ENCODE assay signal across 13 mouse cellular contexts in genomic region chr11:94997596-94997995, GRCm38 (mm10). TPM values are rescaled to one million over a fixed set of nuclear protein-coding genes. Genes with fewer than 3 reads are reported as not detected.
DNase-seq lines count a peak whose midpoint lies in the region; ATAC-seq lines count a peak whose summit lies in the region.
"Had no signal": no experiment of that assay in that cellular context is flagged by ENCODE, and none has a peak within 500 bp of the region (broad histone marks: within the 10 kb centered on the region; RNA-seq: fewer than 3 reads in every experiment).

No protein-coding gene starts in this region.

- DNase-seq in forebrain, embryonic 10.5 days (ENCODE audit: extremely low spot score, low spot score): no peak
- DNase-seq in midbrain, embryonic 11.5 days (ENCODE audit: low spot score, missing footprints): peak; percentile 60
- peak; percentile 70 for DNase-seq in large intestine, adult 2 months (ENCODE audit: low read depth, low spot score)
- no peak for DNase-seq in urinary bladder, postnatal 36 days (ENCODE audit: low spot score in 2 of 2)
- DNase-seq in frontal cortex, adult 2 months (ENCODE audit: extremely low spot score in 1 of 2, low spot score in 1 of 2): no peak
- DNase-seq: adrenal gland, adult 2 months; B cell, adult 2 months; right cerebral cortex, postnatal 14 days had no signal

- no peak overlapping the region for H3K4me2 ChIP-seq in forebrain, embryonic 16.5 days (ENCODE audit: low read length)
- H3K4me2 ChIP-seq in midbrain, embryonic 11.5 days: no peak overlapping the region
- H3K4me2 ChIP-seq in midbrain, embryonic 16.5 days (ENCODE audit: low read length): no peak overlapping the region
- no peak overlapping the region for H3K4me2 ChIP-seq in stomach, embryonic 15.5 days
- H3K4me2 ChIP-seq: embryonic facial prominence, embryonic 13.5 days; limb, embryonic 15.5 days had no signal

- peak overlapping the region; percentile 67 for H3K27ac ChIP-seq in forebrain, embryonic 10.5 days
- H3K27ac ChIP-seq in forebrain, embryonic 16.5 days (ENCODE audit: low read length): no peak overlapping the region
- H3K27ac ChIP-seq in midbrain, embryonic 11.5 days (ENCODE audit: low read depth, low read length): no peak overlapping the region
- no peak overlapping the region for H3K27ac ChIP-seq in midbrain, embryonic 16.5 days (ENCODE audit: low read length)
- H3K27ac ChIP-seq in stomach, embryonic 15.5 days: no peak overlapping the region
- H3K27ac ChIP-seq: embryonic facial prominence, embryonic 13.5 days; limb, embryonic 15.5 days had no signal

- no peaks in the 10 kb centered on the region for H3K9me3 ChIP-seq in forebrain, embryonic 10.5 days
- H3K9me3 ChIP-seq in forebrain, embryonic 16.5 days (ENCODE audit: control insufficient read depth, low read length): no peaks in the 10 kb centered on the region
- H3K9me3 ChIP-seq in midbrain, embryonic 11.5 days (ENCODE audit: control insufficient read depth, low read length): no peaks in the 10 kb centered on the region
- H3K9me3 ChIP-seq in midbrain, embryonic 16.5 days (replicated peaks; ENCODE audit: control insufficient read depth, low read length, poor library complexity, severe bottlenecking): no peaks in the 10 kb centered on the region
- H3K9me3 ChIP-seq in stomach, embryonic 15.5 days: no peaks in the 10 kb centered on the region
- H3K9me3 ChIP-seq: embryonic facial prominence, embryonic 13.5 days; limb, embryonic 15.5 days had no signal

- 82% methylated on average over 5 of the region's 5 CpGs for WGBS in forebrain, embryonic 10.5 days
- 70% methylated on average over 5 of the region's 5 CpGs for WGBS in forebrain, embryonic 16.5 days
- 71% methylated on average over 5 of the region's 5 CpGs for WGBS in midbrain, embryonic 11.5 days
- 76% methylated on average over 5 of the region's 5 CpGs for WGBS in midbrain, embryonic 16.5 days
- WGBS in large intestine, adult 2 months: 24% methylated on average over 5 of the region's 5 CpGs
- 44% methylated on average over 5 of the region's 5 CpGs for WGBS in stomach, embryonic 15.5 days

- H3K9ac ChIP-seq in forebrain, embryonic 16.5 days (replicated peaks; ENCODE audit: low read depth, low read length): no peak overlapping the region
- no peak overlapping the region for H3K9ac ChIP-seq in midbrain, embryonic 11.5 days (ENCODE audit: low read length)
- H3K9ac ChIP-seq in midbrain, embryonic 16.5 days (ENCODE audit: low read depth, low read length): no peak overlapping the region
- no peak overlapping the region for H3K9ac ChIP-seq in stomach, embryonic 15.5 days
- H3K9ac ChIP-seq: embryonic facial prominence, embryonic 13.5 days; limb, embryonic 15.5 days had no signal

- peaks cover 68% of the 10 kb centered on the region for H3K4me1 ChIP-seq in forebrain, embryonic 10.5 days
- peaks cover 57% of the 10 kb centered on the region for H3K4me1 ChIP-seq in forebrain, embryonic 16.5 days (replicated peaks; ENCODE audit: control insufficient read depth, insufficient read depth, low read length)
- peaks cover 42% of the 10 kb centered on the region for H3K4me1 ChIP-seq in midbrain, embryonic 11.5 days (ENCODE audit: control insufficient read depth, insufficient read depth, low read length)
- H3K4me1 ChIP-seq in midbrain, embryonic 16.5 days (ENCODE audit: control insufficient read depth, insufficient read depth, low read length): peaks cover 38% of the 10 kb centered on the region
- H3K4me1 ChIP-seq in stomach, embryonic 15.5 days: peaks cover 60% of the 10 kb centered on the region

- peak overlapping the region; percentile 25; the same call in 1 of the 2 replicates for H3K4me3 ChIP-seq in forebrain, embryonic 10.5 days
- H3K4me3 ChIP-seq in forebrain, embryonic 16.5 days (replicated peaks; ENCODE audit: low read length): no peak overlapping the region
- H3K4me3 ChIP-seq in midbrain, embryonic 11.5 days (ENCODE audit: low read depth, low read length): no peak overlapping the region
- H3K4me3 ChIP-seq in midbrain, embryonic 16.5 days (ENCODE audit: low read depth, low read length): no peak overlapping the region
- H3K4me3 ChIP-seq in stomach, embryonic 15.5 days (replicated peaks): no peak overlapping the region
- H3K4me3 ChIP-seq: embryonic facial prominence, embryonic 13.5 days; limb, embryonic 15.5 days had no signal

- ATAC-seq in forebrain, embryonic 16.5 days: no peak
- no peak for ATAC-seq in midbrain, embryonic 11.5 days (ENCODE audit: low FRiP score)
- ATAC-seq in midbrain, embryonic 16.5 days: no peak
- ATAC-seq in stomach, embryonic 15.5 days (ENCODE audit: insufficient read depth, low FRiP score, low read depth): peak; percentile 70

- no peaks in the 10 kb centered on the region for H3K27me3 ChIP-seq in forebrain, embryonic 10.5 days (ENCODE audit: poor library complexity, severe bottlenecking)
- no peaks in the 10 kb centered on the region for H3K27me3 ChIP-seq in forebrain, embryonic 16.5 days (replicated peaks; ENCODE audit: control insufficient read depth, insufficient read depth, low read length)
- no peaks in the 10 kb centered on the region for H3K27me3 ChIP-seq in midbrain, embryonic 11.5 days (ENCODE audit: control insufficient read depth, insufficient read depth, low read length)
- no peaks in the 10 kb centered on the region for H3K27me3 ChIP-seq in midbrain, embryonic 16.5 days (ENCODE audit: control insufficient read depth, insufficient read depth, low read depth, low read length)
- no peaks in the 10 kb centered on the region for H3K27me3 ChIP-seq in stomach, embryonic 15.5 days (replicated peaks)
- H3K27me3 ChIP-seq: embryonic facial prominence, embryonic 13.5 days; limb, embryonic 15.5 days had no signal

- H3K36me3 ChIP-seq in forebrain, embryonic 10.5 days (replicated peaks): peaks cover 87% of the 10 kb centered on the region
- H3K36me3 ChIP-seq in forebrain, embryonic 16.5 days (ENCODE audit: control insufficient read depth, insufficient read depth): peaks cover 25% of the 10 kb centered on the region
- peaks cover 29% of the 10 kb centered on the region for H3K36me3 ChIP-seq in midbrain, embryonic 11.5 days (ENCODE audit: control insufficient read depth, insufficient read depth, low read length)
- peaks cover 34% of the 10 kb centered on the region for H3K36me3 ChIP-seq in midbrain, embryonic 16.5 days (ENCODE audit: control insufficient read depth, insufficient read depth, low read length)
- peaks cover 39% of the 10 kb centered on the region for H3K36me3 ChIP-seq in stomach, embryonic 15.5 days

RNA-seq across cellular contexts. Expression of gene Ppp1r9b, which starts 6.8 kb away (rescaled TPM):
- 8.7 and 10.7 TPM in 2 replicates for polyA plus RNA-seq in forebrain, embryonic 10.5 days (2016; fragmentation: Nextera tagmentation; extraction: Ambion mirVana)
- 22.0 and 22.4 TPM in 2 replicates for polyA plus RNA-seq in forebrain, embryonic 16.5 days (2015; fragmentation: Nextera tagmentation; extraction: Ambion mirVana)
- 10.5 and 12.4 TPM in 2 replicates for polyA plus RNA-seq in midbrain, embryonic 11.5 days (2014; fragmentation: Nextera tagmentation; extraction: Ambion mirVana)
- polyA plus RNA-seq in midbrain, embryonic 16.5 days (2015; fragmentation: Nextera tagmentation; extraction: Ambion mirVana): 18.4 and 19.4 TPM in 2 replicates
- 18.9 and 20.0 TPM in 2 replicates for polyA plus RNA-seq in large intestine, adult 2 months (2012; rRNA removed)
- polyA plus RNA-seq in stomach, embryonic 15.5 days (2015; fragmentation: Nextera tagmentation; extraction: Ambion mirVana): 10.3 TPM in 2 replicates
- polyA plus RNA-seq in frontal cortex, adult 2 months (2012; rRNA removed): 296 and 312 TPM in 2 replicates

RNA-seq across cellular contexts. Expression of gene Samd14, which starts 12.1 kb away (rescaled TPM):
- polyA plus RNA-seq in forebrain, embryonic 10.5 days (2016; fragmentation: Nextera tagmentation; extraction: Ambion mirVana): 35.8 and 36.7 TPM in 2 replicates
- 123 and 134 TPM in 2 replicates for polyA plus RNA-seq in forebrain, embryonic 16.5 days (2015; fragmentation: Nextera tagmentation; extraction: Ambion mirVana)
- polyA plus RNA-seq in midbrain, embryonic 11.5 days (2014; fragmentation: Nextera tagmentation; extraction: Ambion mirVana): 47.3 and 47.8 TPM in 2 replicates
- 164 and 171 TPM in 2 replicates for polyA plus RNA-seq in midbrain, embryonic 16.5 days (2015; fragmentation: Nextera tagmentation; extraction: Ambion mirVana)
- 2.2 and 2.4 TPM in 2 replicates for polyA plus RNA-seq in large intestine, adult 2 months (2012; rRNA removed)
- polyA plus RNA-seq in stomach, embryonic 15.5 days (2015; fragmentation: Nextera tagmentation; extraction: Ambion mirVana): 19.8 and 21.1 TPM in 2 replicates
- polyA plus RNA-seq in frontal cortex, adult 2 months (2012; rRNA removed): 27.5 and 28.1 TPM in 2 replicates

RNA-seq across cellular contexts. Expression of gene Sgca, which starts 21.5 kb away (rescaled TPM):
- not detected in 2 replicates for polyA plus RNA-seq in forebrain, embryonic 10.5 days (2016; fragmentation: Nextera tagmentation; extraction: Ambion mirVana)
- polyA plus RNA-seq in forebrain, embryonic 16.5 days (2015; fragmentation: Nextera tagmentation; extraction: Ambion mirVana): 0.19 and 0.58 TPM in 2 replicates
- not detected in 2 replicates for polyA plus RNA-seq in midbrain, embryonic 11.5 days (2014; fragmentation: Nextera tagmentation; extraction: Ambion mirVana)
- 0.20 TPM in 1 of 2 replicates, not detected in the other for polyA plus RNA-seq in midbrain, embryonic 16.5 days (2015; fragmentation: Nextera tagmentation; extraction: Ambion mirVana)
- 4.7 and 7.2 TPM in 2 replicates for polyA plus RNA-seq in large intestine, adult 2 months (2012; rRNA removed)
- polyA plus RNA-seq in stomach, embryonic 15.5 days (2015; fragmentation: Nextera tagmentation; extraction: Ambion mirVana): 0.17 and 0.27 TPM in 2 replicates
- polyA plus RNA-seq in frontal cortex, adult 2 months (2012; rRNA removed): 1.1 and 1.4 TPM in 2 replicates

RNA-seq across cellular contexts. Expression of gene Hils1, which starts 30.2 kb away (rescaled TPM):
- not detected in 2 replicates for polyA plus RNA-seq in forebrain, embryonic 10.5 days (2016; fragmentation: Nextera tagmentation; extraction: Ambion mirVana)
- polyA plus RNA-seq in forebrain, embryonic 16.5 days (2015; fragmentation: Nextera tagmentation; extraction: Ambion mirVana): not detected in 2 replicates
- polyA plus RNA-seq in midbrain, embryonic 11.5 days (2014; fragmentation: Nextera tagmentation; extraction: Ambion mirVana): not detected in 2 replicates
- polyA plus RNA-seq in midbrain, embryonic 16.5 days (2015; fragmentation: Nextera tagmentation; extraction: Ambion mirVana): not detected in 2 replicates
- polyA plus RNA-seq in large intestine, adult 2 months (2012; rRNA removed): not detected in 2 replicates
- polyA plus RNA-seq in stomach, embryonic 15.5 days (2015; fragmentation: Nextera tagmentation; extraction: Ambion mirVana): not detected in 2 replicates
- not detected in 2 replicates for polyA plus RNA-seq in frontal cortex, adult 2 months (2012; rRNA removed)
- polyA plus RNA-seq: adrenal gland, adult 2 months; embryonic facial prominence, embryonic 13.5 days; limb, embryonic 15.5 days had no signal

RNA-seq across cellular contexts. Expression of gene Pdk2, which starts 43.6 kb away (rescaled TPM):
- polyA plus RNA-seq in forebrain, embryonic 10.5 days (2016; fragmentation: Nextera tagmentation; extraction: Ambion mirVana): 12.1 and 12.5 TPM in 2 replicates
- polyA plus RNA-seq in forebrain, embryonic 16.5 days (2015; fragmentation: Nextera tagmentation; extraction: Ambion mirVana): 27.6 and 29.2 TPM in 2 replicates
- polyA plus RNA-seq in midbrain, embryonic 11.5 days (2014; fragmentation: Nextera tagmentation; extraction: Ambion mirVana): 12.6 and 13.3 TPM in 2 replicates
- polyA plus RNA-seq in midbrain, embryonic 16.5 days (2015; fragmentation: Nextera tagmentation; extraction: Ambion mirVana): 24.1 and 27.5 TPM in 2 replicates
- polyA plus RNA-seq in large intestine, adult 2 months (2012; rRNA removed): 47.3 and 81.2 TPM in 2 replicates
- polyA plus RNA-seq in stomach, embryonic 15.5 days (2015; fragmentation: Nextera tagmentation; extraction: Ambion mirVana): 30.2 and 35.1 TPM in 2 replicates
- 88.7 and 97.3 TPM in 2 replicates for polyA plus RNA-seq in frontal cortex, adult 2 months (2012; rRNA removed)

Comparison
In these comparisons a context has a peak if more than half of its experiments do, and no peak if none do; other contexts are left out.
1. DNase-seq: peak in midbrain, embryonic 11.5 days (single experiment) and large intestine, adult 2 months (single experiment); none in forebrain, embryonic 10.5 days (single experiment), urinary bladder, postnatal 36 days (0 of 2) and frontal cortex, adult 2 months (0 of 2).
2. RNA of gene Ppp1r9b, which starts 6.8 kb away (polyA plus RNA-seq): 296 to 312 TPM in frontal cortex, adult 2 months; 22.0 to 22.4 TPM in forebrain, embryonic 16.5 days, 18.9 to 20.0 TPM in large intestine, adult 2 months, 18.4 to 19.4 TPM in midbrain, embryonic 16.5 days, 10.5 to 12.4 TPM in midbrain, embryonic 11.5 days, 8.7 to 10.7 TPM in forebrain, embryonic 10.5 days and 10.3 TPM in stomach, embryonic 15.5 days; every median in the first group is over 10 times any median in the second.